Mouse (Mus musculus) neural tube, embryonic 10.5 days (tissue): ENCODE measurements at regions not wholly inside any gene's neighbourhood (a gene's known extent, or its start where the extent isn't known, plus 50 kb on each side); places are given as distances from the start of the nearest gene placed in this dataset.
"Not testable (repeated sequence)": the region's sequence is repeated elsewhere in the genome, so short reads cannot be mapped to it uniquely, and the experiment has no call there.

Experiments
- DNase-seq: peaks from one replicate; pipeline ENCODE4 v3.0.0-alpha.2; 2017; ENCODE audit warnings: low spot score; ENCODE audit errors: extremely low spot score

DNA sequence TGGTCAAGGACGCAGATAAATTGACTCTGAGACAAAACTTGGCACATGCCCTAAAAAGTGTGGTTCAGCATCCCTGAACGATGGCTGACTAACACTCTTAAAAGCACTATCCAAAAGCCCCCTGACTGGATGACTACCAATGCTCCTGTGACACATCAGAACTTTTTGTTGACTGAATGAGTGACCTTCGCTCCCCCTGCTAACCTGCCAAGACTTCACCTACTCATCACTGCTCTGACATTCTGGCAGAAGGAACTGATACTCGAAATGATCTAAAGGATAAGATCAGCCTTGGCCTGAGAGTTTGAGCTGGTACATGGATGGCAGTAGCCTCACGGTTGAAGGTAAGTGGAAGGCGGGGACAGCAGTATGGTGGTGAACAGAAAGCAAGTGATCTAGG is 62.4 kb upstream of the Tgm3 start:
- DNase-seq: not testable (repeated sequence)

GRCm38 (mm10) chr2:129952486-129952885 is 59.7 kb upstream of the Tgm3 start:
- DNase-seq: no peak

DNA sequence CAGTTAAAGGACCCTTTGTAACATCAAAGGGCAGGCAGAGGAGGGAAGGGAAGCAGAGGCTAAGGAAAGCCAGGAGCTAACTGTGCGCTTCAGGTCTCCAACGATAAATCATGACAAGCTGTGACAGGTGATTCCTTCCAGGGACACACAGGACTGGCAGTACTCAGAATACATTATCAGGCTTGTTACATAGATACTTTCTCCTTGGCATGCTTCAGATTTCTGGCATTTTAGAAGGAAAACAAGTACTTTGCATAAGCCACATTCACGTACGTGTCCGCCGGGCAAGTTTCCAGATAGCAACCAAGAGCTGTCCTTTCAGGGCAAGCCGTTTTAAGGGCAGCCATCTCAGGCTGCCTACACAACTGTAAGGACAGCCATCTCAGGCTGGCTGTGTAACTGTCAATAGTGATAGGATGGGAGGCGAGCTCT is 56.9 kb upstream of the Tgm3 start:
- peak; percentile 25 for DNase-seq

GRCm38 (mm10) chr2:129958120-129958519 is 54.0 kb upstream of the Tgm3 start:
- DNase-seq: no peak

GRCm38 (mm10) chr2:129960364-129960763 is 51.8 kb upstream of the Tgm3 start:
- DNase-seq: no peak

GRCm38 (mm10) chr2:129961522-129961921 is 50.6 kb upstream of the Tgm3 start:
- no peak for DNase-seq
